ENCODE assay signal across 26 mouse cellular contexts in genomic region chr3:124557317-124557716, GRCm38 (mm10). TPM values are rescaled to one million over a fixed set of nuclear protein-coding genes. Genes with fewer than 3 reads are reported as not detected.
DNase-seq lines count a peak whose midpoint lies in the region; TF ChIP-seq lines count a peak whose summit lies in the region.
"Had no signal": no experiment of that assay in that cellular context is flagged by ENCODE, and none has a peak within 500 bp of the region (broad histone marks: within the 10 kb centered on the region; RNA-seq: fewer than 3 reads in every experiment).

No protein-coding gene starts in this region.

- no peak for TF ChIP-seq RAD21 in MEL (IDR thresholded peaks at IDR 0.05; ENCODE audit: low read depth, low read length)

- no peaks in the 10 kb centered on the region for H3K27me3 ChIP-seq in MEL (ENCODE audit: control insufficient read depth in 1 of 2, insufficient read depth in 2 of 2, low read length in 2 of 2)
- H3K27me3 ChIP-seq: CH12.LX, Patski had no signal

- H3K9ac ChIP-seq in MEL (ENCODE audit: control insufficient read depth, low read depth, low read length, poor library complexity, severe bottlenecking) = no peak overlapping the region

- DNase-seq in MEL (ENCODE audit: low read depth, low spot score) (peak; percentile 50), MEL-GATA-1-ER (ENCODE audit: extremely low read depth, low read depth) (peak; percentile 49)
- no peak for DNase-seq in frontal cortex, postnatal 36 days (ENCODE audit: low spot score in 2 of 2)
- no peak for DNase-seq in natural killer cell, adult 2 months (ENCODE audit: low spot score in 2 of 2)
- DNase-seq: adrenal gland, adult 2 months; adrenal gland, adult 8-10 months; adrenal gland, postnatal 10 days; adrenal gland, postnatal 14 days; adrenal gland, postnatal 25 days; adrenal gland, postnatal 36 days; B cell, adult 2 months; cerebellum, adult 11 months; cerebellum, adult 11-12 months; cerebellum, adult 18-20 months; cerebellum, adult 2 months; cerebellum, adult 8-10 months had no signal

- peak; percentile 23 to 24; a peak in 2 of 4 replicates for TF ChIP-seq EP300 in MEL (IDR thresholded peaks at IDR 0.05; ENCODE audit: low read depth in 1 of 2, low read length in 2 of 2)

- H3K27ac ChIP-seq in MEL (ENCODE audit: control insufficient read depth, low read depth, low read length) = peak overlapping the region; percentile 95

- no peaks in the 10 kb centered on the region for H3K9me3 ChIP-seq in MEL (replicated peaks; ENCODE audit: insufficient read depth, low read length)
- H3K9me3 ChIP-seq: G1E had no signal

- H3K36me3 ChIP-seq in MEL (ENCODE audit: control insufficient read depth in 1 of 2, insufficient read depth in 2 of 2, low read length in 2 of 2) = peaks cover 0 to 28% of the 10 kb centered on the region in 2 experiments; a peak in 2 of 4 replicates
- H3K36me3 ChIP-seq: G1E had no signal

- no peak overlapping the region for H3K4me3 ChIP-seq in MEL (ENCODE audit: control insufficient read depth in 1 of 2, insufficient read depth in 1 of 2, low read depth in 2 of 2, low read length in 2 of 2)

- peaks cover 8 to 18% of the 10 kb centered on the region in 2 experiments for H3K4me1 ChIP-seq in MEL (ENCODE audit: control insufficient read depth in 1 of 2, insufficient read depth in 2 of 2, low read length in 2 of 2)

- TF ChIP-seq POLR2A in MEL (IDR thresholded peaks at IDR 0.05; ENCODE audit: control insufficient read depth in 1 of 2, insufficient read depth in 1 of 2, low read depth in 1 of 2, low read length in 2 of 2, poor library complexity in 1 of 2) = no peak

- no peak for TF ChIP-seq CTCF in MEL (IDR thresholded peaks at IDR 0.05 in 2 of 3, conservative IDR thresholded peaks at IDR 0.05 in 1 of 3; ENCODE audit: control insufficient read depth in 1 of 3, insufficient read depth in 1 of 3, low read depth in 2 of 3, low read length in 3 of 3, poor library complexity in 1 of 3, severe bottlenecking in 1 of 3)

- H3K79me2 ChIP-seq in MEL (ENCODE audit: control insufficient read depth, insufficient read depth, low read length, poor library complexity) = no peaks in the 10 kb centered on the region

TF ChIP-seq in MEL, 35 proteins besides CTCF, POLR2A, EP300 and RAD21:
- TF ChIP-seq GATA1 (IDR thresholded peaks at IDR 0.05; ENCODE audit: low read depth, low read length) (peak; percentile 19; the same call in 1 of the 2 replicates), CHD1 (IDR thresholded peaks at IDR 0.05; ENCODE audit: low read depth, low read length) (no peak), MYC (IDR thresholded peaks at IDR 0.05; ENCODE audit: low read depth, low read length) (0 out of 2 replicates have a peak, but pooled peaks have one; percentile 52)

RNA-seq across cellular contexts. Expression of gene 1700003H04Rik, which starts 23.6 kb away (rescaled TPM):
- total RNA-seq in MEL (2012; rRNA removed) = not detected in 2 replicates
- not detected for polyA plus RNA-seq in MEL (2012; ENCODE audit: insufficient read depth in 1 of 2, insufficient read length in 2 of 2, low read depth in 1 of 2, low replicate concordance in 2 of 2, missing spikeins in 1 of 2)
- total RNA-seq: adrenal gland, adult 18-20 months; adrenal gland, adult 2 months; adrenal gland, adult 8-10 months; adrenal gland, postnatal 10 days; adrenal gland, postnatal 14 days; adrenal gland, postnatal 25 days; adrenal gland, postnatal 36 days; adrenal gland, postnatal 4 days; CH12.LX; ES-E14; G1E had no signal
- polyA plus RNA-seq: activated CD4-positive, CD25-positive, alpha-beta regulatory T cell, adult 4 months; adrenal gland, adult 2 months; brain, embryonic 14.5 days; C2C12; CD4-positive, CD25-positive, alpha-beta regulatory T cell, adult 4 months; cerebellum, adult 2 months; G1E; Patski had no signal

Comparison
In these comparisons a context has a peak if more than half of its experiments do, and no peak if none do; other contexts are left out.
1. DNase-seq: peak in MEL (single experiment) and MEL-GATA-1-ER (single experiment); none in frontal cortex, postnatal 36 days (0 of 2) and natural killer cell, adult 2 months (0 of 2).